Mouse (Mus musculus): Measurements from ENCODE around the gene Elf4. TPM values are rescaled to one million over a fixed set of nuclear protein-coding genes. Genes with fewer than 3 reads are reported as not detected.

Gene Elf4
- polyA plus RNA-seq, 1 experiment from 2014 or later, result 19.8 TPM

- Histone ChIP-seq H3K9me3 (ENCODE audit: control insufficient read depth, low read length) (no peaks in the 10 kb centered on the region), H3K36me3 (ENCODE audit: control insufficient read depth, insufficient read depth, low read length) (peaks cover 53% of the 10 kb centered on the region), H3K27me3 (replicated peaks; ENCODE audit: control insufficient read depth, insufficient read depth, low read length) (no peaks in the 10 kb centered on the region), H3K4me2 (ENCODE audit: low read length) (no peak overlapping the region), H3K4me1 (replicated peaks; ENCODE audit: control insufficient read depth, insufficient read depth, low read length) (no peaks in the 10 kb centered on the region), H3K9ac (ENCODE audit: low read length) (no peak overlapping the region), H3K27ac (ENCODE audit: low read depth) (no peak overlapping the region), H3K4me3 (ENCODE audit: low read depth, low read length) (no peak overlapping the region)
- ATAC-seq (replicated peaks; ENCODE audit: low FRiP score, low TSS enrichment, low read depth) (no peak), DNase-seq (ENCODE audit: low spot score) (no peak)
- WGBS, result 55% methylated on average over 4 of the region's 4 CpGs
Measured at GRCm38 (mm10) chrX:48385927-48386326, 77.0 kb downstream of the Elf4 start.

DNA sequence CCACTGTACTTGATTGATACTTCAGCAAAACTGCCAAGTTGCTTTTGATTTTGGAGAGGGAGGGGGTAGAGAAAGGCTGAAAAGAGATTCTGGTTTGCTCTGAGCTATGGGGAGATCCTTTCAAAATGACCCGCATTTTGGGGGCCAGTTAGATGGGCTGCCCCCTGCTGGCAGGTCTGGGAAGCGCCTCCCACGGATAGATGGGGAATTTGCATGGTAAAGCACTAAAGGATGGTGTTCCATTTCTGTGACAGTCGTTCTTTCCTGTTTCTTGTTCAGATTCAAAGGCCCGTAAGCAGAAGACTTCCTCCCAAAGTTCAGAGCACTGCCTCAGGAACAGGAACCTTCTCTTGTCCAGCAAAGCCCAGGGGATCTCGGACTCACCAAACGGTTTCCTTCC is 79.3 kb downstream of the Elf4 start:
- peaks cover 49% of the 10 kb centered on the region for H3K36me3 ChIP-seq (ENCODE audit: control insufficient read depth, insufficient read depth, low read length)
- no peak for ATAC-seq (replicated peaks; ENCODE audit: low FRiP score, low TSS enrichment, low read depth)
- peak; percentile 70 for DNase-seq (ENCODE audit: low spot score)
- no peak overlapping the region for H3K9ac ChIP-seq (ENCODE audit: low read length)
- 46% methylated on average over 7 of the region's 7 CpGs for WGBS
- H3K9me3 ChIP-seq (ENCODE audit: control insufficient read depth, low read length), result no peaks in the 10 kb centered on the region
- no peak overlapping the region for H3K4me2 ChIP-seq (ENCODE audit: low read length)
- no peaks in the 10 kb centered on the region for H3K27me3 ChIP-seq (replicated peaks; ENCODE audit: control insufficient read depth, insufficient read depth, low read length)
- H3K4me1 ChIP-seq (replicated peaks; ENCODE audit: control insufficient read depth, insufficient read depth, low read length), result no peaks in the 10 kb centered on the region
- H3K4me3 ChIP-seq (ENCODE audit: low read depth, low read length), result no peak overlapping the region
- no peak overlapping the region for H3K27ac ChIP-seq (ENCODE audit: low read depth)

DNA sequence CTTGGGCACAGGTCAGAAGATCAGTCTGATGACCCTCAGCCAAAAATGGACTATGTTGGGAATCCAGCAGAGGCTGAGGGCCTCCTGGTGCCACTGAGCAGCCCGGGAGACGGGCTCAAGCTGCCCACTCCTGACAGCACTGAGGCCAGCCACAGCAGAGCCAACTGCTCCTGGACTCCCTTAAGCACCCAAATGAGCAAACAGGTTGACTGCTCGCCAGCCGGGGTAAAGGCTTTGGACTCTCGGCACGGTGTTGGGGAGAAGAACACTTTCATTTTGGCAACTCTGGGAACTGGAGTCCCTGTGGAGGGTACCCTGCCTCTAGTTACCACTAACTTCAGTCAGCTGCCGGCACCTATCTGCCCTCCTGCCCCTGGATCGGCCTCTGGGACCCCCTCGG is 95.1 kb downstream of the Elf4 start:
- Histone ChIP-seq H3K4me2 (ENCODE audit: low read length) (no peak overlapping the region), H3K4me3 (ENCODE audit: low read depth, low read length) (no peak overlapping the region), H3K36me3 (ENCODE audit: control insufficient read depth, insufficient read depth, low read length) (peaks cover 28% of the 10 kb centered on the region; the same call in 1 of the 2 replicates), H3K9ac (ENCODE audit: low read length) (no peak overlapping the region), H3K4me1 (replicated peaks; ENCODE audit: control insufficient read depth, insufficient read depth, low read length) (0 out of 2 replicates have a peak, but pooled peaks cover 10% of the 10 kb centered on the region), H3K9me3 (ENCODE audit: control insufficient read depth, low read length) (no peaks in the 10 kb centered on the region), H3K27ac (ENCODE audit: low read depth) (no peak overlapping the region), H3K27me3 (replicated peaks; ENCODE audit: control insufficient read depth, insufficient read depth, low read length) (no peaks in the 10 kb centered on the region)
- ATAC-seq (replicated peaks; ENCODE audit: low FRiP score, low TSS enrichment, low read depth), result no peak
- DNase-seq (ENCODE audit: low spot score), result no peak
- WGBS, result 95% methylated on average over 9 of the region's 9 CpGs

DNA sequence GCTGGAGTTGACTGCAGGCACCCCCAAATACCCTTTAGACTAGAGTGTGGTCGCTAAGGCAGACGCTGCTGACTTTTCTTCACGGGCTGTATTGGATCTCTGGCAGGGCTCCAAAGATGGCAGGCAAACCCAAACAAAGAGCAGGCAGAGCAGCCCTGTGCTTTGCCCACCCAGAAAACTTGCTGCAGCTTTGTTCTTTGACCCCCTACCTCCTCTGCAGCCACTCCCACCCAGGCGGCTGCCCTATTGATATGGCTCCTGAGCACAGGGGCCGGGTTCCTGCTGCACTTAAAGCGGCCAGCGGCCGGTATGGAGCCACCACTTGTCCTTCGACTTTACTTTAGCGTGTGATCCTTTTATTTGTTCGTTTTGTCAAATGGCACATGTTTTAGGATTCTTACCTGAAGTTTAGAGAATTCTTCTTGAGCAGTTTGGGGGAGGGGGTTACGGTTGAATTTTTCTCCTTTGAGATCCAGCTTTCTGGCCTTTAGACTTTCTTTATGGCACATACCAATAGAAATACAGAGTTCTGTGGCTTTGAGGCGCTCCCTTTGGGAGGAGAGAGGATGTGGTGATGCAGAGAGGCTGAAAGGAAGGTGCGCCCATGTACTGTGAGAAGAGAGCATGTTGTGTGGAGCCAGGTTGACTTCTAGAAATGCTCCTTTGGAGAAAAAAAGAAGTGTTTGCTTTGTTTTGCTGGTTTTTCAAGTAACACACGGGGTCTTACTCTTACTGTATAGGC is 96.9 kb downstream of the Elf4 start:
- Histone ChIP-seq H3K4me3 (ENCODE audit: low read depth, low read length) (no peak overlapping the region), H3K4me1 (replicated peaks; ENCODE audit: control insufficient read depth, insufficient read depth, low read length) (0 out of 2 replicates have a peak, but pooled peaks cover 10% of the 10 kb centered on the region), H3K9me3 (ENCODE audit: control insufficient read depth, low read length) (no peaks in the 10 kb centered on the region), H3K36me3 (ENCODE audit: control insufficient read depth, insufficient read depth, low read length) (peaks cover 29% of the 10 kb centered on the region; the same call in 1 of the 2 replicates), H3K27ac (ENCODE audit: low read depth) (no peak overlapping the region; the same call in 1 of the 2 replicates), H3K9ac (ENCODE audit: low read length) (no peak overlapping the region), H3K27me3 (replicated peaks; ENCODE audit: control insufficient read depth, insufficient read depth, low read length) (no peaks in the 10 kb centered on the region), H3K4me2 (ENCODE audit: low read length) (no peak overlapping the region)
- ATAC-seq (replicated peaks; ENCODE audit: low FRiP score, low TSS enrichment, low read depth), result no peak
- 39% methylated on average over 15 of the region's 15 CpGs for WGBS
- DNase-seq (ENCODE audit: low spot score), result no peak

Other genes starting within 250 kb of the Elf4 start
- gene Utp14a, start 206.3 kb downstream of the Elf4 start, polyA plus RNA-seq (2014; fragmentation: Nextera tagmentation; extraction: Ambion mirVana), result 17.0 and 19.6 TPM in 2 replicates
- gene Bcorl1, start 121.8 kb downstream of the Elf4 start, polyA plus RNA-seq (2014; fragmentation: Nextera tagmentation; extraction: Ambion mirVana), result 7.6 and 7.7 TPM in 2 replicates
- gene Aifm1, start 50.4 kb upstream of the Elf4 start, polyA plus RNA-seq (2014; fragmentation: Nextera tagmentation; extraction: Ambion mirVana), result 70.9 and 76.1 TPM in 2 replicates
- gene Rab33a, start 56.2 kb upstream of the Elf4 start, polyA plus RNA-seq (2014; fragmentation: Nextera tagmentation; extraction: Ambion mirVana), result 7.4 and 9.5 TPM in 2 replicates
- gene Zfp280c, start 131.4 kb upstream of the Elf4 start, polyA plus RNA-seq (2014; fragmentation: Nextera tagmentation; extraction: Ambion mirVana), result 11.4 and 13.0 TPM in 2 replicates
- gene Slc25a14, start 160.3 kb upstream of the Elf4 start, polyA plus RNA-seq (2014; fragmentation: Nextera tagmentation; extraction: Ambion mirVana), result 12.8 and 13.7 TPM in 2 replicates
- gene Gpr119, start 211.3 kb upstream of the Elf4 start, polyA plus RNA-seq (2014; fragmentation: Nextera tagmentation; extraction: Ambion mirVana), result 0.08 TPM in 1 of 2 replicates, not detected in the other
- gene Rbmx2, start 231.9 kb upstream of the Elf4 start, polyA plus RNA-seq (2014; fragmentation: Nextera tagmentation; extraction: Ambion mirVana), result 21.9 and 22.6 TPM in 2 replicates

All from intestine, embryonic 14.5 days (tissue).